Mouse (Mus musculus): ENCODE data around the gene Tmem189. TPM values are rescaled to one million over a fixed set of nuclear protein-coding genes. Genes with fewer than 3 reads are reported as not detected.

Gene Tmem189
- polyA plus RNA-seq, 1 experiment from 2014 or later = 40.6 TPM

- no peaks in the 10 kb centered on the region for H3K9me3 ChIP-seq (ENCODE audit: control insufficient read depth, low read length)
- 77% methylated on average over 14 of the region's 14 CpGs for WGBS
- no peak for ATAC-seq (ENCODE audit: low read depth)
These were observed 5.9 kb upstream of the Tmem189 start for GRCm38 (mm10) chr2:167695491-167695890.

DNA sequence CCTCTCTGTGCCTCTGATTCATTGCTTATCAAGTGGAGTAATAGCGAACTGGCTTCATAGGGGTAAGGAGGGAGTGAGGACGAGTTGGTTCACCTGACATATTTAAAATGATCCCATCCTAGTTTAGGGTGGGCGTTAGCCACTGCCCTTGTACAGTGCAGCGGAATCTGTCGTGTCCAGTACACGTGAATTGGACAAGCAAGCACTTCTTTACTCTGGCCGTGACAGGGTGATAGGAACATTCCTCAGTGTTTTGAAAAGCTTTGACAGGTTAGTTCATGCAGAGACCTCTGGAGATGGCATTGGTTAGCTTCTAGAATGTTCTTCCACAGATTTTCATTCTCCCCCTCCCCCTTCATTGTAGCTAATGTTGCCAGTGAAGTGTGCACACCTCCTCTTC is 5.3 kb upstream of the Tmem189 start:
- Histone ChIP-seq H3K4me1 (ENCODE audit: control insufficient read depth, insufficient read depth, low read length) (0 out of 2 replicates have a peak, but pooled peaks cover 3% of the 10 kb centered on the region), H3K4me2 (ENCODE audit: low read depth, low read length) (no peak overlapping the region), H3K9me3 (ENCODE audit: control insufficient read depth, low read length) (no peaks in the 10 kb centered on the region), H3K27ac (replicated peaks; ENCODE audit: low read depth, low read length) (no peak overlapping the region), H3K36me3 (ENCODE audit: control insufficient read depth, insufficient read depth, low read length) (no peaks in the 10 kb centered on the region), H3K4me3 (ENCODE audit: low read depth, low read length) (no peak overlapping the region), H3K27me3 (replicated peaks; ENCODE audit: control insufficient read depth, insufficient read depth, low read length) (no peaks in the 10 kb centered on the region), H3K9ac (ENCODE audit: low read depth, low read length) (no peak overlapping the region)
- ATAC-seq (ENCODE audit: low read depth) = no peak
- WGBS = 91% methylated on average over 7 of the region's 7 CpGs
- no peak for DNase-seq (ENCODE audit: low spot score)

More at GRCm38 (mm10) chr2:167695491-167695890, 5.9 kb upstream of the Tmem189 start:
- H3K27me3 ChIP-seq (replicated peaks; ENCODE audit: control insufficient read depth, insufficient read depth, low read length) = no peaks in the 10 kb centered on the region
- no peak overlapping the region for H3K27ac ChIP-seq (replicated peaks; ENCODE audit: low read depth, low read length)
- no peak overlapping the region for H3K4me3 ChIP-seq (ENCODE audit: low read depth, low read length)
- H3K4me1 ChIP-seq (ENCODE audit: control insufficient read depth, insufficient read depth, low read length) = 0 out of 2 replicates have a peak, but pooled peaks cover 1% of the 10 kb centered on the region
- DNase-seq (ENCODE audit: low spot score) = no peak
- no peak overlapping the region for H3K9ac ChIP-seq (ENCODE audit: low read depth, low read length)
- no peak overlapping the region for H3K4me2 ChIP-seq (ENCODE audit: low read depth, low read length)
- no peaks in the 10 kb centered on the region for H3K36me3 ChIP-seq (ENCODE audit: control insufficient read depth, insufficient read depth, low read length)

- H3K4me1 ChIP-seq (ENCODE audit: control insufficient read depth, insufficient read depth, low read length) = 0 out of 2 replicates have a peak, but pooled peaks cover 3% of the 10 kb centered on the region
- DNase-seq (ENCODE audit: low spot score) (no peak), ATAC-seq (ENCODE audit: low read depth) (no peak)
- no peak overlapping the region for H3K27ac ChIP-seq (replicated peaks; ENCODE audit: low read depth, low read length)
- H3K27me3 ChIP-seq (replicated peaks; ENCODE audit: control insufficient read depth, insufficient read depth, low read length) = no peaks in the 10 kb centered on the region; the same call in 1 of the 2 replicates
- H3K9me3 ChIP-seq (ENCODE audit: control insufficient read depth, low read length) = no peaks in the 10 kb centered on the region
- no peaks in the 10 kb centered on the region for H3K36me3 ChIP-seq (ENCODE audit: control insufficient read depth, insufficient read depth, low read length)
- no peak overlapping the region for H3K4me2 ChIP-seq (ENCODE audit: low read depth, low read length)
- WGBS = 47% methylated on average over 1 of the region's 1 CpGs
- H3K4me3 ChIP-seq (ENCODE audit: low read depth, low read length) = no peak overlapping the region
- H3K9ac ChIP-seq (ENCODE audit: low read depth, low read length) = no peak overlapping the region
These were observed 4.6 kb upstream of the Tmem189 start for GRCm38 (mm10) chr2:167694244-167694643.

DNA sequence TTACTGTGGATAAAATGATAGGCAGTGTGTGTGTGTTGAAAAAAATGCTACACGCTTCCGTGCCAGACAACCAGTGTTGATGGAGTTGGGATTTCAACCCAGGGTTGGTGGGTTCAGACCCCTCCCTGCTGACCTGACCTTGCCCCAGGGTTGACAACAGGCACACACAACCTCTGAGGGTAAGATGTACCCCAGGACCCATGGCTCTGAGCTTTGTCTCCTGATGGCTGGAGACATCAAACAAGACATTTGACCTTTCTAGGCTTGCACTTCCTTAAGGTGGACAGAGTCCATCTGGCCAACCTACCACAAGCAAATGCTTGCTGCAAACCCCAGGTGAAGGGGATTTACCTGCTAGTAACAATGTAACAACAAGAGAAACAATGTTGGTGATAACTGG is 3.9 kb upstream of the Tmem189 start:
- Histone ChIP-seq H3K36me3 (ENCODE audit: control insufficient read depth, insufficient read depth, low read length) (no peaks in the 10 kb centered on the region), H3K9ac (ENCODE audit: low read depth, low read length) (no peak overlapping the region), H3K27ac (replicated peaks; ENCODE audit: low read depth, low read length) (no peak overlapping the region), H3K4me3 (ENCODE audit: low read depth, low read length) (no peak overlapping the region), H3K4me1 (ENCODE audit: control insufficient read depth, insufficient read depth, low read length) (0 out of 2 replicates have a peak, but pooled peaks cover 3% of the 10 kb centered on the region), H3K4me2 (ENCODE audit: low read depth, low read length) (no peak overlapping the region), H3K9me3 (ENCODE audit: control insufficient read depth, low read length) (no peaks in the 10 kb centered on the region), H3K27me3 (replicated peaks; ENCODE audit: control insufficient read depth, insufficient read depth, low read length) (no peaks in the 10 kb centered on the region; the same call in 1 of the 2 replicates)
- ATAC-seq (ENCODE audit: low read depth) (no peak), DNase-seq (ENCODE audit: low spot score) (no peak)
- 67% methylated on average over 2 of the region's 2 CpGs for WGBS

DNA sequence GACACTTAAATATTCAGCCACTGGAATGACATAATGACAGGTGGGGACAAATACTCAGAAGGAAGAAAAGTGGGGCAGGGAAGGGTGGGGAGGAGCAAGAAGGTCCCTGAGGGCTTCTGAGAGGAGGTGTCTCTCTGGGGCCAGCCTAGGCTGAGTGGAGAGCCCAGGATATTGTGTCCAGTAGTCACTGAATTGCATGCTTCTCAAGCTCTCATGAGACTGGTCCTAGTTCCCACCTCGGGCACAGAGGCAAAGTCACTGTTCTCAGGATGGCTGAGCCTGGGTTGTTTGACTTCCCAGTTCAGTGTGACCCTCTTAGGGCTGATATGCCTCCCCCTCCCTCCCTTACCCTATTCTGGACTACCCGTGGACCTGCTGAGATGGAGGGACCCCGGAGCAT is 3.2 kb upstream of the Tmem189 start:
- H3K4me2 ChIP-seq (ENCODE audit: low read depth, low read length) = no peak overlapping the region
- H3K27me3 ChIP-seq (replicated peaks; ENCODE audit: control insufficient read depth, insufficient read depth, low read length) = no peaks in the 10 kb centered on the region; the same call in 1 of the 2 replicates
- 56% methylated on average over 3 of the region's 3 CpGs for WGBS
- no peak for DNase-seq (ENCODE audit: low spot score)
- no peak overlapping the region for H3K4me3 ChIP-seq (ENCODE audit: low read depth, low read length)
- no peaks in the 10 kb centered on the region for H3K36me3 ChIP-seq (ENCODE audit: control insufficient read depth, insufficient read depth, low read length)
- ATAC-seq (ENCODE audit: low read depth) = no peak
- H3K4me1 ChIP-seq (ENCODE audit: control insufficient read depth, insufficient read depth, low read length) = 0 out of 2 replicates have a peak, but pooled peaks cover 3% of the 10 kb centered on the region
- H3K27ac ChIP-seq (replicated peaks; ENCODE audit: low read depth, low read length) = no peak overlapping the region
- no peak overlapping the region for H3K9ac ChIP-seq (ENCODE audit: low read depth, low read length)
- no peaks in the 10 kb centered on the region for H3K9me3 ChIP-seq (ENCODE audit: control insufficient read depth, low read length)

DNA sequence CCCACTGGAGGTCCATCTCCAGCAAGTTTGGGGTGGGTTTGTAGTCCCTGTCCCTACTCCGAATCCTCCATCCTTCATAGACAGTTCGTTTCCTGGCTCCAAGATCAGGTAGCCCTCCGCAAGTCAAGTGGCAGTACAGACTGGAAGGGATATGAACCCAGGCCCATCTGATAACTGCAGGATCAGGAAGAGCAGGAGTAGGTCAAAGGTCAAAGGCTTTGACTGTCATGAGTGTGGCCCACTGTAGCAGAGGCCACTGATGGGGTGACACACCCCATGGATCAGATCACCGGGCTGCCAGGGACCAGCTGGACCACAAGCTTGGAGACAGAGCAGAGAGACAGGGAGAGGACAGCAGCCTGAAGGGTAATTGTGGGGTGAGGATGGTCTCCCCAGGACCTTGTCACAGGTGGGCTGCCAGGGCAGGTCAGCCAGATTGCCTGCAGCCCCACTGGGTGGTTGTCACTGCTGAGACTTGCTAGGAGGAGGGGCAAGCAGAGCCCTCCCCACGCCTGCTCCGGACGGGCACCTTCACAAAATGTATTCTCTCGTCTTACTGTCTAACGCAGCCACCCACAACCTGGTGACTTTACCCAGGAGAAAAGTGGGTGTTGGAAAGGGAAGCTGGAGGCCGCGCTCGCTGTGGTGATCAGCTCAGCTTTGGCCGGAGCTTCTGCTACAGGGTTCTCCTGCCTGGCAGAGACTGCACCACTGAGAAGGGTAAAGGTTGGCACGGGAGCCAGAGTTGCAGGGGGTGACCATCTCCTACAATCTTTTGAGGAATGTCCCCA is 2.4 kb upstream of the Tmem189 start:
- peak overlapping the region; percentile 6; the same call in 1 of the 2 replicates for H3K4me3 ChIP-seq (ENCODE audit: low read depth, low read length)

DNA sequence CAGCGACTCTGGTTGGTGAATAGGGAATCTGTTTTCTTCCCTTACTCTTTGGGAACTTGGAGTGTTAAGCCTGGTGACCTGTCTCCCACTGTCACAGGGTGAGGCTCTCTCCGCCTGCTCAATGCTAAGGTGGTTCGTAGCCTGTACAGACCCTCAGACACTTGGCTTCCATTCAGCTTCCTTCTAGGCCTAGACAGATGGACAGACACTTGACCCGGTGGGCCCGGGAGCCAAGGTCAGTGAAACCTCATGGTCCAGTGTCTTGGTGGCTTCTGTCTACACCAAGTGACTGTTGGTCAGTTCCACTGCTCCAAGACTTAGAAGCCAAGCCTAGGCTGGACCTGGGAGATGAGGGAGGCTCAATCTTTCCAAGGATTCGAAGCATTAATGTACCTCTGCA is 1.8 kb upstream of the Tmem189 start:
- Histone ChIP-seq H3K4me2 (ENCODE audit: low read depth, low read length) (peak overlapping the region; percentile 98), H3K9ac (ENCODE audit: low read depth, low read length) (peak overlapping the region; percentile 52; the same call in 1 of the 2 replicates), H3K27me3 (replicated peaks; ENCODE audit: control insufficient read depth, insufficient read depth, low read length) (no peaks in the 10 kb centered on the region; the same call in 1 of the 2 replicates), H3K9me3 (ENCODE audit: control insufficient read depth, low read length) (no peaks in the 10 kb centered on the region), H3K36me3 (ENCODE audit: control insufficient read depth, insufficient read depth, low read length) (no peaks in the 10 kb centered on the region), H3K4me1 (ENCODE audit: control insufficient read depth, insufficient read depth, low read length) (0 out of 2 replicates have a peak, but pooled peaks cover 3% of the 10 kb centered on the region), H3K27ac (replicated peaks; ENCODE audit: low read depth, low read length) (no peak overlapping the region), H3K4me3 (ENCODE audit: low read depth, low read length) (peak overlapping the region; percentile 74; the same call in 1 of the 2 replicates)
- ATAC-seq (ENCODE audit: low read depth) (no peak), DNase-seq (ENCODE audit: low spot score) (no peak)
- WGBS = 82% methylated on average over 6 of the region's 6 CpGs

More for the DNA sequence above, 2.4 kb upstream of the Tmem189 start:
- Histone ChIP-seq H3K36me3 (ENCODE audit: control insufficient read depth, insufficient read depth, low read length) (no peaks in the 10 kb centered on the region), H3K4me1 (ENCODE audit: control insufficient read depth, insufficient read depth, low read length) (0 out of 2 replicates have a peak, but pooled peaks cover 3% of the 10 kb centered on the region), H3K27me3 (replicated peaks; ENCODE audit: control insufficient read depth, insufficient read depth, low read length) (no peaks in the 10 kb centered on the region; the same call in 1 of the 2 replicates), H3K27ac (replicated peaks; ENCODE audit: low read depth, low read length) (no peak overlapping the region), H3K9ac (ENCODE audit: low read depth, low read length) (peak overlapping the region; percentile 52; the same call in 1 of the 2 replicates), H3K9me3 (ENCODE audit: control insufficient read depth, low read length) (no peaks in the 10 kb centered on the region), H3K4me2 (ENCODE audit: low read depth, low read length) (peak overlapping the region; percentile 98)
- 86% methylated on average over 14 of the region's 14 CpGs for WGBS
- no peak for DNase-seq (ENCODE audit: low spot score)
- no peak for ATAC-seq (ENCODE audit: low read depth)

DNA sequence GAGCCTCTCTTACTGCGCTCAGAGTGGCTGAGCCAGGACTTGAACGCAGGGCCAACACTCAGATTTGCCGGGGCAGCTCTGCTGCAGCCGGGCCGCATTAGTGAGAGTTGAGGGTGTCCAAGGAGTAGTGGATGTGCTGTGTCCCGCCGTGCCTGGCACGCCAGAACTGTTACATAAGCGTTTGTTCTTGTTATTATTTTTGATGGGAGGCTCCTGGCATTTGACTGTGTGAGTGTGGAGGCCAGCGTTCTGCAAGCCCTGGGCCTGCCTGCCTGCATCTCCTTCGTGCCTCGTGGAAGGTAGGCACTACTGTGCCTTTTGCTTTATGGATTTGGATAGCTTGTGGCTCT is 1.3 kb upstream of the Tmem189 start:
- Histone ChIP-seq H3K4me1 (ENCODE audit: control insufficient read depth, insufficient read depth, low read length) (0 out of 2 replicates have a peak, but pooled peaks cover 3% of the 10 kb centered on the region), H3K27me3 (replicated peaks; ENCODE audit: control insufficient read depth, insufficient read depth, low read length) (no peaks in the 10 kb centered on the region; the same call in 1 of the 2 replicates), H3K27ac (replicated peaks; ENCODE audit: low read depth, low read length) (no peak overlapping the region), H3K9me3 (ENCODE audit: control insufficient read depth, low read length) (no peaks in the 10 kb centered on the region), H3K4me2 (ENCODE audit: low read depth, low read length) (peak overlapping the region; percentile 98), H3K36me3 (ENCODE audit: control insufficient read depth, insufficient read depth, low read length) (no peaks in the 10 kb centered on the region), H3K9ac (ENCODE audit: low read depth, low read length) (peak overlapping the region; percentile 52), H3K4me3 (ENCODE audit: low read depth, low read length) (peak overlapping the region; percentile 74)
- DNase-seq (ENCODE audit: low spot score) (no peak), ATAC-seq (ENCODE audit: low read depth) (no peak)
- 75% methylated on average over 12 of the region's 12 CpGs for WGBS
